Mouse (Mus musculus) kidney, embryonic 15.5 days (tissue): ENCODE results near the gene Crtc2. TPM values are rescaled to one million over a fixed set of nuclear protein-coding genes. Genes with fewer than 3 reads are reported as not detected.
A peak's percentile ranks its signal among the peaks of the same experiment; 100 is the strongest.

Experiments used
- ATAC-seq: fragments of 200-750 bp; cut with Nextera tagmentation; replicated peaks from 2 replicates; pipeline ENCODE4 v1.8.0; 2017; ENCODE audit warnings: moderate TSS enrichment; ENCODE audit not compliant: low FRiP score
- H3K27ac ChIP-seq: fragments of 300-500 bp; sonication (generic); 2 replicates; pipeline ENCODE4 v1.5.1; 2015; ENCODE audit warnings: mild to moderate bottlenecking, inconsistent platforms
- H3K27me3 ChIP-seq: fragments of 300-500 bp; sonication (generic); 2 replicates; pipeline ENCODE4 v1.6.1; 2015; ENCODE audit warnings: inconsistent platforms
- H3K36me3 ChIP-seq: fragments of 300-500 bp; sonication (generic); 2 replicates; pipeline ENCODE4 v1.6.1; 2015; ENCODE audit warnings: inconsistent platforms
- H3K4me1 ChIP-seq: fragments of 300-500 bp; sonication (generic); 2 replicates; pipeline ENCODE4 v1.6.1; 2015; ENCODE audit warnings: inconsistent platforms
- H3K4me2 ChIP-seq: fragments of 300-500 bp; sonication (generic); 2 replicates; pipeline ENCODE4 v1.6.1; 2015; ENCODE audit warnings: moderate library complexity, mild to moderate bottlenecking, inconsistent platforms
- H3K4me3 ChIP-seq: fragments of 300-500 bp; sonication (generic); replicated peaks from 2 replicates; pipeline ENCODE4 v1.5.1; 2015; ENCODE audit warnings: mild to moderate bottlenecking, inconsistent platforms
- H3K9ac ChIP-seq: fragments of 300-500 bp; sonication (generic); 2 replicates; pipeline ENCODE4 v1.6.1; 2015; ENCODE audit warnings: mild to moderate bottlenecking, inconsistent platforms
- H3K9me3 ChIP-seq: fragments of 300-500 bp; sonication (generic); replicated peaks from 2 replicates; pipeline ENCODE4 v1.6.1; 2016; ENCODE audit warnings: inconsistent platforms
- WGBS: fragments of 180-500 bp; shearing (Covaris S2); methylation state at CpG from one replicate; pipeline ENCODE4 v1.1.7; 2015; ENCODE audit warnings: mixed read lengths; 5-methylcytosine and 5-hydroxymethylcytosine counted together
- polyA plus RNA-seq: library from polyadenylated mRNA; unstranded; fragments of >200 nt; fragmentation: Nextera tagmentation; extraction: Ambion mirVana; gene quantifications from 2 replicates; pipeline ENCODE4 v1.2.1, GENCODE M21; 2015

Crtc2 gene
- polyA plus RNA-seq, 1 experiment from 2014 or later = 26.1 TPM

- Histone ChIP-seq H3K4me1 (peaks cover 17% of the 10 kb centered on the region), H3K4me3 (no peak overlapping the region), H3K9me3 (no peaks in the 10 kb centered on the region), H3K36me3 (peaks cover 68% of the 10 kb centered on the region), H3K27ac (no peak overlapping the region), H3K9ac (no peak overlapping the region), H3K27me3 (no peaks in the 10 kb centered on the region), H3K4me2 (no peak overlapping the region)
- 93% methylated on average over 4 of the region's 4 CpGs for WGBS
- no peak for ATAC-seq
These were observed 4.6 kb downstream of the Crtc2 start for GRCm38 (mm10) chr3:90258521-90258920.

DNA sequence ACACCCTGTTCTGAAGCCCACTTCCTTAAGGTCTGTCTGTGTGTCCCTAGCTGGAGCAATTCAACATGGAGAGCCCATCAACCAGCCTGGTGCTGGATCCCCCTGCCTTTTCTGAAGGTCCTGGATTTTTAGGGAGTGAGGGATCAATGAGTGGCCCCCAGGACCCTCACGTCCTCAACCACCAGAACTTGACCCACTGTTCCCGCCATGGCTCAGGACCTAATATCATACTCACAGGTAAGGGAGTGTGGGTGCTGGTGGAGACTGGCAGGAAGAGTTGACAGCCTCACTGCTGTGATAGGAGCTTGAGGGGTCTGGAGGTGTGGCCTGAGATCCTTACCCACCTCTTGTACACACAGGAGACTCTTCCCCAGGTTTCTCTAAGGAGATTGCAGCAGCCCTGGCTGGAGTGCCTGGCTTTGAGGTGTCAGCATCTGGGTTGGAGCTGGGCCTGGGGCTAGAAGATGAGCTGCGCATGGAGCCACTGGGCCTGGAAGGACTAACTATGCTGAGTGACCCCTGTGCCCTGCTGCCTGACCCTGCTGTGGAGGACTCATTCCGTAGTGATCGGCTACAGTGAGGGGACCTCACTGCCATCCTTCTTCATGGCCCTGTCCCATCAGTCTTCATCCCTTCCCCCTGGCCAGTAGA lies 9.3 kb downstream of the Crtc2 start:
- no peak for ATAC-seq
- WGBS = 89% methylated on average over 5 of the region's 5 CpGs
- Histone ChIP-seq H3K9me3 (no peaks in the 10 kb centered on the region), H3K4me3 (no peak overlapping the region), H3K9ac (no peak overlapping the region), H3K27me3 (no peaks in the 10 kb centered on the region), H3K36me3 (peaks cover 64% of the 10 kb centered on the region), H3K27ac (no peak overlapping the region), H3K4me1 (peaks cover 12% of the 10 kb centered on the region), H3K4me2 (no peak overlapping the region)

- no peak for ATAC-seq
- H3K9ac ChIP-seq = peak overlapping the region; percentile 81; the same call in 1 of the 2 replicates
- peaks cover 57% of the 10 kb centered on the region for H3K36me3 ChIP-seq
- peak overlapping the region; percentile 83 for H3K4me2 ChIP-seq
- H3K4me3 ChIP-seq = peak overlapping the region; percentile 89
- no peaks in the 10 kb centered on the region for H3K27me3 ChIP-seq
- 29% methylated on average over 10 of the region's 10 CpGs for WGBS
- H3K4me1 ChIP-seq = peaks cover 12% of the 10 kb centered on the region
- H3K9me3 ChIP-seq = no peaks in the 10 kb centered on the region
- peak overlapping the region; percentile 98 for H3K27ac ChIP-seq
These were observed 10.7 kb downstream of the Crtc2 start for GRCm38 (mm10) chr3:90264687-90265033.

GRCm38 (mm10) chr3:90265034-90265931 lies 11.3 kb downstream of the Crtc2 start, which contains the start of gene Dennd4b:
TSS of gene Dennd4b (plus strand) at chr3:90265185.
- Histone ChIP-seq H3K9ac (peak within 1 kb of the TSS; percentile 81), H3K36me3 (peaks cover 56% of the 10 kb centered on the region), H3K27ac (peak within 1 kb of the TSS; percentile 98), H3K27me3 (no peaks in the 10 kb centered on the region), H3K9me3 (no peaks in the 10 kb centered on the region), H3K4me1 (peaks cover 12% of the 10 kb centered on the region), H3K4me2 (peak within 1 kb of the TSS; percentile 83), H3K4me3 (peak within 1 kb of the TSS; percentile 89)
- ATAC-seq = peak; percentile 94
- WGBS = under 1% methylated on average over 85 of the region's 87 CpGs

DNA sequence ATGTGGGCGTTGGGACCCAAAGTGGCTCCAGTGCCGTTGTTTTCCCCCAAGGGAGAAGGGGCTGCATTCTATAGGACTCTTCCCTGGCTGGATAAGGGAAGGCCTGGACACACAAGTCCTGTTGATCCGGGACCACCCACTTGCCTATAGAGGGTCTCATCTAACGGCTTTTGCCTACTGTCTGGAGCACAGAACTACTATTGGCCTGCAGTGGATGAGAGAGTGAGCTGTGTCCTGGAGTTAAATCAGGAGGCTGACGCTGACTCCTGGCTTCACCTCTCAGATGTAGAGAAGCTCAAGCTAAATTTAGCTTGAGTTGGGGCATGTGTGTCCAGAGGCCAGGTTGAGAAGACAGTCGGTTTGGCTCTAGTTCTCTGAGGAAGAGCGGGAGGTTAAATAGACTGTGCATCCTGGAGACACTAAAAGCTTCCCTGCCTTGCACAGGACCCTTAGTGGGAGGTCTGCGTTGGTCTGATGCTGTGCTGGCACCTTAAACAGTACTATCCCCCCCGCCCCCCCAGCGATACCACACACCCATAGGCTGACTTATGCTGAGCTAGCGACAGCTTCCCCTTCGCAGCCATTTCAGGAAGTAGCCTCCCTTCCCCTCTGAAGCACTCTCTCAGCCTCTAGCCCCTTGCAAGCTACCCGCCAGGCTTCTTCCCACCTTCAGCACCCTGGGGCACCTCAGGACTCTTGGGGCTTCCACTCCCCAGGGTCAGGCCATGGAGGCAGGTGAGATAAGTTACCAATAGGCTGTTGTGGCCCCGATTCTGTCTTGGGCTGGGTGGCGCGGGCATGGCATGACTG lies 12.2 kb downstream of the Crtc2 start:
- 23% methylated on average over 16 of the region's 16 CpGs for WGBS
- peak; percentile 41 for ATAC-seq

GRCm38 (mm10) chr3:90266901-90267775 lies 13.2 kb downstream of the Crtc2 start:
- Histone ChIP-seq H3K4me2 (no peak overlapping the region), H3K27me3 (no peaks in the 10 kb centered on the region), H3K9me3 (no peaks in the 10 kb centered on the region), H3K9ac (no peak overlapping the region), H3K4me1 (peaks cover 12% of the 10 kb centered on the region), H3K36me3 (peaks cover 55% of the 10 kb centered on the region), H3K27ac (peak overlapping the region; percentile 98; the same call in 1 of the 2 replicates), H3K4me3 (no peak overlapping the region)
- WGBS = 93% methylated on average over 20 of the region's 20 CpGs
- ATAC-seq = no peak

More for the DNA sequence above, 12.2 kb downstream of the Crtc2 start:
- no peaks in the 10 kb centered on the region for H3K9me3 ChIP-seq
- H3K36me3 ChIP-seq = peaks cover 56% of the 10 kb centered on the region
- H3K4me2 ChIP-seq = peak overlapping the region; percentile 83
- peak overlapping the region; percentile 81 for H3K9ac ChIP-seq
- peak overlapping the region; percentile 98 for H3K27ac ChIP-seq
- H3K4me1 ChIP-seq = peaks cover 12% of the 10 kb centered on the region
- no peaks in the 10 kb centered on the region for H3K27me3 ChIP-seq
- H3K4me3 ChIP-seq = peak overlapping the region; percentile 89

GRCm38 (mm10) chr3:90268190-90268589 lies 14.2 kb downstream of the Crtc2 start:
- H3K27me3 ChIP-seq = no peaks in the 10 kb centered on the region
- 92% methylated on average over 11 of the region's 11 CpGs for WGBS
- ATAC-seq = no peak

GRCm38 (mm10) chr3:90268971-90269370 lies 15.0 kb downstream of the Crtc2 start:
- H3K9me3 ChIP-seq = no peaks in the 10 kb centered on the region
- no peak overlapping the region for H3K9ac ChIP-seq
- no peak for ATAC-seq
- H3K36me3 ChIP-seq = peaks cover 55% of the 10 kb centered on the region
- no peak overlapping the region for H3K4me3 ChIP-seq
- 93% methylated on average over 16 of the region's 16 CpGs for WGBS
- no peak overlapping the region for H3K4me2 ChIP-seq
- H3K27me3 ChIP-seq = no peaks in the 10 kb centered on the region
- peaks cover 12% of the 10 kb centered on the region for H3K4me1 ChIP-seq
- no peak overlapping the region for H3K27ac ChIP-seq

More at GRCm38 (mm10) chr3:90268190-90268589, 14.2 kb downstream of the Crtc2 start:
- no peak overlapping the region for H3K4me2 ChIP-seq
- no peak overlapping the region for H3K27ac ChIP-seq
- H3K9me3 ChIP-seq = no peaks in the 10 kb centered on the region
- H3K4me3 ChIP-seq = no peak overlapping the region
- peaks cover 55% of the 10 kb centered on the region for H3K36me3 ChIP-seq
- peaks cover 12% of the 10 kb centered on the region for H3K4me1 ChIP-seq
- no peak overlapping the region for H3K9ac ChIP-seq

DNA sequence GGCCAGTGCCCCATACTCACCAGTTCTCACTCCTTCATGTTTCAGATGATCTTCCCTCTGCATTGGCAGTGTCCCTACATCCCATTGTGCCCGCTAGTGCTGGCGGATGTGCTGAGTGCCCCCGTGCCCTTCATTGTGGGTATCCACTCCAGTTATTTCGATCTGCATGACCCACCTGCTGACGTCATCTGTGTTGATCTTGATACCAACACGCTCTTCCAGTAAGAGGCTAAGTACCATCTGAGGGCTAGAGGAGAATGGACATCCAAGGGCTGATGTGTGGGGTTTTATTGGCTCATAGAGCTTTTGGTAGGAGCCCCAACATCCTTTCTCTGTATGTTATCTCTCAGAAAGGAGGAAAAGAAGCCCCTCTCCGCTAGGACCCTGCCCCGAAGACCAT lies 16.8 kb downstream of the Crtc2 start:
- Histone ChIP-seq H3K27me3 (no peaks in the 10 kb centered on the region), H3K4me3 (no peak overlapping the region), H3K9me3 (no peaks in the 10 kb centered on the region), H3K4me1 (peaks cover 9% of the 10 kb centered on the region), H3K36me3 (peaks cover 65% of the 10 kb centered on the region), H3K4me2 (no peak overlapping the region), H3K27ac (no peak overlapping the region), H3K9ac (no peak overlapping the region)
- WGBS = 94% methylated on average over 8 of the region's 8 CpGs
- ATAC-seq = no peak

DNA sequence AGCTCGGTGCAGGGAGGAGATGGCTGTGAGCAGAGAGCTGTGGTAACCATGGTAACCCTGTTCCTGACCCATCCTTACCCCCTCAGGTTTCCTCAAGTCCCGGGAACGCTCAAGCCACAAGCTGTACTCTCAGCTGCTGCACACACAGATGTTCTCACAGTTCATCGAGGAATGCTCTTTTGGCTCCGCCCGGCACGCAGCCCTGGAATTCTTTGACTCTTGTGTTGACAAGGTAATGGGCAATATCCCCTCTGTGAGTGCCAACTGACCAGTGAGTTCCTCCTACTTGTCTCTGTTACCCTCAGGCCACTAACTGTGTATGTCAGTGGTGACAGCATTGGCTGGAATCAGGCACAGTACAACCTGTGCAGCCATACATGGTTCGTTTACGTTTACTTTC lies 18.2 kb downstream of the Crtc2 start:
- Histone ChIP-seq H3K9me3 (no peaks in the 10 kb centered on the region), H3K9ac (no peak overlapping the region), H3K36me3 (peaks cover 76% of the 10 kb centered on the region), H3K27me3 (no peaks in the 10 kb centered on the region), H3K4me3 (no peak overlapping the region), H3K27ac (no peak overlapping the region), H3K4me1 (no peaks in the 10 kb centered on the region), H3K4me2 (no peak overlapping the region)
- WGBS = 76% methylated on average over 9 of the region's 9 CpGs
- ATAC-seq = no peak

DNA sequence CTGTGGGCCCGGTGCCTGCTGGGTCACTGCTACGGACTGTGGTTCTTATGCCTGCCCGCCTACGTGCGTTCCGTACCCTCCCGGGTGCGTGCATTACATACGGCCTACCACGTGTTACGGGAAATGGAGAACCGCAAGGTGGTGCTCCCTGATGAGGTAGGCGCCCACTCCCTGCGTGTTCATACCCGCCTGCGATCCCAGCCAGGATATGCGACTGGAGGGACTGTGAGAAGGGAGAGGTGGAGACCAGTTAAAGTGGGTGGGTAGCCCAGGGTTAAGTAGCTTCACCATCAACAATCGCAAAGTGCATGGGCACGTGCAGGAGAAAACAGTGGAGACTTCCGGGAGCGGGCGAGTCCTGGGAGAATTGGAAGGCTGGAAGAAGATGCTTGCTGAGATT lies 19.9 kb downstream of the Crtc2 start:
- 94% methylated on average over 22 of the region's 22 CpGs for WGBS
- ATAC-seq = no peak
- Histone ChIP-seq H3K4me3 (no peak overlapping the region), H3K27ac (no peak overlapping the region), H3K9ac (no peak overlapping the region), H3K4me2 (no peak overlapping the region), H3K27me3 (no peaks in the 10 kb centered on the region), H3K36me3 (peaks cover 88% of the 10 kb centered on the region), H3K9me3 (no peaks in the 10 kb centered on the region), H3K4me1 (no peaks in the 10 kb centered on the region)
